Mouse (Mus musculus) liver, postnatal 0 days (tissue): ENCODE data around the gene Atf1. TPM values are rescaled to one million over a fixed set of nuclear protein-coding genes. Genes with fewer than 3 reads are reported as not detected.
"Not testable (repeated sequence)": the region's sequence is repeated elsewhere in the genome, so short reads cannot be mapped to it uniquely, and the experiment has no call there.

ENCODE experiments used
- ATAC-seq: fragments of 200-750 bp; cut with Nextera tagmentation; 2 replicates; pipeline ENCODE4 v1.8.0; 2017; ENCODE audit warnings: mild to moderate bottlenecking, moderate library complexity
- DNase-seq: peaks from one replicate; pipeline ENCODE4 v3.0.0-alpha.2; 2016
- H3K27ac ChIP-seq: fragments of 300-500 bp; sonication (generic); 2 replicates; pipeline ENCODE4 v1.5.1; 2014; ENCODE audit warnings: antibody characterized with exemption, moderate library complexity, mild to moderate bottlenecking, low read depth
- H3K27me3 ChIP-seq: fragments of 300-500 bp; sonication (generic); 2 replicates; pipeline ENCODE4 v1.6.1; 2014; ENCODE audit warnings: low read length, control low read depth, mixed read lengths; ENCODE audit not compliant: insufficient read depth
- H3K36me3 ChIP-seq: fragments of 300-500 bp; sonication (generic); replicated peaks from 2 replicates; pipeline ENCODE4 v1.6.1; 2014; ENCODE audit warnings: mild to moderate bottlenecking, control low read depth, low read length, moderate library complexity, mixed read lengths; ENCODE audit not compliant: insufficient read depth
- H3K4me1 ChIP-seq: fragments of 300-500 bp; sonication (generic); 2 replicates; pipeline ENCODE4 v1.6.1; 2014; ENCODE audit warnings: antibody characterized with exemption, mild to moderate bottlenecking, control low read depth; ENCODE audit not compliant: insufficient read depth
- H3K4me2 ChIP-seq: fragments of 300-500 bp; sonication (generic); 2 replicates; pipeline ENCODE4 v1.6.1; 2014; ENCODE audit warnings: low read depth, mild to moderate bottlenecking, low read length, moderate library complexity, mixed read lengths
- H3K4me3 ChIP-seq: fragments of 300-500 bp; sonication (generic); 2 replicates; pipeline ENCODE4 v1.5.1; 2014; ENCODE audit warnings: low read depth, low read length
- H3K9ac ChIP-seq: fragments of 300-500 bp; sonication (generic); replicated peaks from 2 replicates; pipeline ENCODE4 v1.6.1; 2014; ENCODE audit warnings: mild to moderate bottlenecking, moderate library complexity
- H3K9me3 ChIP-seq: fragments of 300-500 bp; sonication (generic); 2 replicates; pipeline ENCODE4 v1.6.1; 2016; ENCODE audit warnings: mild to moderate bottlenecking, control low read depth, low read length, mixed read lengths
- CTCF ChIP-seq: sonication (generic); IDR thresholded peaks from 2 replicates; pipeline ENCODE4 v1.5.1; 2016; ENCODE audit warnings: antibody characterized with exemption, low read depth
- EP300 ChIP-seq: IDR thresholded peaks from 2 replicates; pipeline ENCODE4 v1.6.1; 2016; ENCODE audit warnings: antibody characterized with exemption, low read depth, mild to moderate bottlenecking
- WGBS: fragments of 180-500 bp; shearing (Covaris S2); extraction: QIAGEN DNeasy Blood & Tissue Kit; methylation state at CpG from one replicate; pipeline ENCODE4 v1.1.7; 2014; ENCODE audit not compliant: insufficient replicate concordance; 5-methylcytosine and 5-hydroxymethylcytosine counted together
- polyA plus RNA-seq: library from polyadenylated mRNA; unstranded; fragments of >200 nt; fragmentation: Nextera tagmentation; extraction: Ambion mirVana; gene quantifications from 2 replicates; pipeline ENCODE4 v1.2.1, GENCODE M21; 2015

Atf1 gene
- polyA plus RNA-seq, 1 experiment from 2014 or later = 24.4 TPM

DNA sequence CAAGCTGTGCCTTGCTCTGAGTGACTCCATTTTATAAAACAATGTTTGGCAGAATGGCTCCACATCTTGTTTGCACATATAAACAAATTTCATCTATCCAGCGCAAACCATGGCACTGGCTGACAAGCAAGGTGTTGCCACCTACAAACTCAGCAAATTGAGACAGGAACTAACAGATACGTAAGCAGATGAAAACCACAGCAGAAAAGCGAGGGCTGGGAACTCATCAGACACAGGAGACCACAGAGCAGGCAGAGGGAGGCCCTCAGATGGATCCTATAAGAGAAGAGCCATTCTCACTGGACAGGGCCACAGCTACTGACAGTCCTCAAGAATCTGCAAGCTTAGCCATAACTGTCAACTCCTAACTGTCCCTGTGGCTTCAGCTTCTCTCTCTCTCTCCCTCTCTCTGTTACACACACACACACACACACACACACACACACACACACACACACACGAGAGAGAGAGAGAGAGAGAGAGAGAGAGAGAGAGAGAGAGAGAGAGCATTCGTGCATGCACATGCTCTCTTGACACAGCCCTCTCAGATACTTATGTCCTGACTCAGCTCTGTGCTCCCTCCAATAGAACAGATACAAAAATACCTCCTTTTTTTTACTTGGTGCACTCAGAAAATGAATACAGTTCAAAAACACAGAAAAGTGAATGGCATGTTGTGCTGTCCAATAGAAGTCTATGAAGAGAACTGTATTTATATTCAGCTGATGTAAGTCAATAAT, 38.1 kb downstream of the Atf1 start:
- H3K36me3 ChIP-seq = peaks cover 4% of the 10 kb centered on the region; the same call in 1 of the 2 replicates
- no peak for ATAC-seq
- H3K9ac ChIP-seq = no peak overlapping the region
- no peaks in the 10 kb centered on the region for H3K27me3 ChIP-seq
- H3K27ac ChIP-seq = no peak overlapping the region
- H3K9me3 ChIP-seq = no peaks in the 10 kb centered on the region
- H3K4me2 ChIP-seq = no peak overlapping the region
- no peaks in the 10 kb centered on the region for H3K4me1 ChIP-seq
- H3K4me3 ChIP-seq = no peak overlapping the region
- no peak for DNase-seq
- 67% methylated on average over 4 of the region's 5 CpGs for WGBS
- TF ChIP-seq CTCF = no peak
- no peak for TF ChIP-seq EP300

- H3K9me3 ChIP-seq = no peaks in the 10 kb centered on the region
- H3K4me1 ChIP-seq = no peaks in the 10 kb centered on the region
- no peaks in the 10 kb centered on the region for H3K36me3 ChIP-seq
- 71% methylated on average over 2 of the region's 2 CpGs for WGBS
- DNase-seq = no peak
- H3K27ac ChIP-seq = no peak overlapping the region
- H3K4me3 ChIP-seq = no peak overlapping the region
- H3K4me2 ChIP-seq = no peak overlapping the region
- no peaks in the 10 kb centered on the region for H3K27me3 ChIP-seq
- ATAC-seq = no peak
- TF ChIP-seq EP300 = no peak
- TF ChIP-seq CTCF = no peak
- no peak overlapping the region for H3K9ac ChIP-seq
Observed at GRCm38 (mm10) chr15:100268916-100269315, 41.3 kb downstream of the Atf1 start.

DNA sequence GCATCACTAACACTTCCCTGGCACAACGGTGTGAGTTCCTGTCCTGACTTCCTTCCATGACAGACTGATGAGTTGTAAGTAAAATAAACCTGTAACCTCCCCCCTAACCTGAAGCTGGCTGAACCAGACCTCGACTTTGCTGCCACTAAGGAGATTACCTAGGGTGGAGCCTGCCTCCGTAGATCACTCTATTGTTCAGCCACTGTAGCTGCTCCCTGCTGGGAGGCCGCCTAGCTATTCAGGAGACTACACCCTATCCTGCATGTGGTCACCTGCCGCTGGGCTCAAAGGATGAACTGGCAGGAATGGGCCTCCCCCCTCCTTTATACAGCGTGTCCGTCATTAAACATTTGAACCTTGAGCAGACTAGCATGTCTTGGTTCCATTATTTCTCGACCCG, 42.2 kb downstream of the Atf1 start:
- Histone ChIP-seq H3K27ac (no peak overlapping the region), H3K36me3 (no peaks in the 10 kb centered on the region), H3K9me3 (no peaks in the 10 kb centered on the region), H3K27me3 (no peaks in the 10 kb centered on the region), H3K4me2 (no peak overlapping the region), H3K9ac (no peak overlapping the region), H3K4me3 (no peak overlapping the region), H3K4me1 (no peaks in the 10 kb centered on the region)
- TF ChIP-seq CTCF (no peak), EP300 (no peak)
- 45% methylated on average over 9 of the region's 9 CpGs for WGBS
- ATAC-seq (no peak), DNase-seq (no peak)

DNA sequence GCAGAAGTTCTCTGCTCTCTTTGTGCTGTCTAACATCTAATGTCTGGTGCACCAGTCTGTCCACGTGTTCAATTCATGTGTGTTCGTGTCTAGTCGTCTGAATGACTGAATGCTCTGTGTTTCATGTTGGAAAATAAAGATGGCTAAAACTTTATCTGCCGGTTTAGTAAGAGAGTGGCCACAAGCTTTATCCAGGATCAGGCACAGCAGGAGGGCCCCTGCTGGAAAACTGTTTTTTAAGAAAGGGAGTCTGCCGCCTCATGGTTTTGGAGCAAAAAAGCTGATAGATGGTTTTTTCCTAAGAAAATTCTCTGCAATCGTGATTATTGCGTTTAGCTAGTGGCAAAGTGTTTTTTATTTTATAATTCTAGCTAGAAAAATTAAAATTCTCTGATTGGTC, 43.0 kb downstream of the Atf1 start:
- 49% methylated on average over 7 of the region's 7 CpGs for WGBS
- not testable (repeated sequence) for H3K27ac ChIP-seq, DNase-seq, H3K36me3 ChIP-seq, H3K4me3 ChIP-seq, H3K9ac ChIP-seq, ATAC-seq, H3K4me2 ChIP-seq, H3K9me3 ChIP-seq, H3K4me1 ChIP-seq, H3K27me3 ChIP-seq

DNA sequence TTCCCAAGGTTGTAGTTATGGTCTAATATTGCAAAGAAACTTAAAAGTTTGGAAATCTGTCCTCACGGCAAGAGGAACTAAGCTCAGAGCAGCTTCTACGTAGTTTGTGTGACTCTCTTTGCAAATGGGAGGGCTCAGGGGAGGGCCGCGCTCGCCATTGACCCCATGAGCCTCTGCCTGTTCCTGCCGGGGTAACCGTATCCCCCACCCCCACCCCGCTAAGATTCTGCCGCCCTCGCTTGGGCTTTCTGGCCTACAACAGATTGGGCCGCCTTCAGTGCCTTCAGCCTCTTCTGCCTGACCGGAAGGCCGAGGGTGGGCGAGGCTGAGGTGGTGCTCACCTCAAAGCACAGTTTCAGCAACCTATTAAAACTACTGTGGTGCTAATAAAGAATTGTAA, 43.8 kb downstream of the Atf1 start:
- WGBS = 73% methylated on average over 14 of the region's 14 CpGs
- no peak for ATAC-seq
- Histone ChIP-seq H3K9me3 (no peaks in the 10 kb centered on the region), H3K27me3 (no peaks in the 10 kb centered on the region), H3K9ac (no peak overlapping the region), H3K4me1 (no peaks in the 10 kb centered on the region), H3K36me3 (no peaks in the 10 kb centered on the region), H3K4me3 (no peak overlapping the region), H3K4me2 (no peak overlapping the region), H3K27ac (no peak overlapping the region)
- TF ChIP-seq CTCF (no peak), EP300 (no peak)
- DNase-seq = no peak

DNA sequence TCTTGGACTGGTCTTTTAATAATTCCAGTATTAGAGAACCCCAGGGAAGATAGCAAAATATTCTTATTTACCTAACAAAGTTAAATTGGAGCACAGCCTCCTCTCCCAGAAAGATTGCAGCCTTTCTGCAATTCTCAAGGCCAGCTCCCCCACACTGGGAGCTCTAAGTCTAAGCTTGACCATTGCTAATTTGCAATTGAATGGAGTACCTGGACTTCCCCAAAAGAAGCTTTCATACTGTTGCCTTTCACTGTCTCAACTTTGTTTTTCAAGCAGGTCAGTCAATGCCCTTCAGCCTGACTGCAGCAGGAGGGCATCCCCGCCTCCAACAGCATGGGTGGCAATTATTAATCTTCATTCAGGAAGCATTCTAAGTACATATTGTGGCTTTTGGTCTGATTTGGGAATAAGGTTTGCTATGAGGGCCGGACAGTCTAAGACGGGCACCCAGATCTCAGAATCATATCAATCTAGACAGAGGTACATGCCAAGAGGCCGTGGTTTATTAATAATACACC, 46.2 kb downstream of the Atf1 start:
- not testable (repeated sequence) for ATAC-seq, H3K27me3 ChIP-seq
- WGBS = 85% methylated on average over 4 of the region's 4 CpGs

More for the DNA sequence above, 46.2 kb downstream of the Atf1 start:
- H3K27ac ChIP-seq, H3K9ac ChIP-seq, H3K36me3 ChIP-seq, DNase-seq, H3K4me3 ChIP-seq, H3K4me2 ChIP-seq, H3K9me3 ChIP-seq, H3K4me1 ChIP-seq: not testable (repeated sequence)
